Mouse (Mus musculus) brown adipose tissue, adult 24 weeks (tissue): Measurements from ENCODE around the gene Thoc6. TPM values are rescaled to one million over a fixed set of nuclear protein-coding genes. Genes with fewer than 3 reads are reported as not detected.
A peak's percentile ranks its signal among the peaks of the same experiment; 100 is the strongest.

Experiments
- H3K27ac ChIP-seq: fragments of 200-500 bp; replicated peaks from 2 replicates; pipeline ENCODE4 v1.5.1; 2012; ENCODE audit warnings: low read depth, mild to moderate bottlenecking, low read length
- H3K4me1 ChIP-seq: fragments of 200-500 bp; 2 replicates; pipeline ENCODE4 v1.6.1; 2012; ENCODE audit warnings: low read length, mixed read lengths; ENCODE audit not compliant: control insufficient read depth, insufficient read depth, insufficient read length
- H3K4me3 ChIP-seq: fragments of 200-500 bp; 2 replicates; pipeline ENCODE4 v1.5.1; 2012; ENCODE audit warnings: low read depth, mild to moderate bottlenecking, low read length, moderate library complexity; ENCODE audit not compliant: insufficient read depth
- polyA plus RNA-seq: library from polyadenylated mRNA; stranded (reverse); fragments of >200 nt; gene quantifications from 2 replicates; pipeline ENCODE4 v1.2.4, GENCODE M21; 2012; ENCODE audit not compliant: missing spikeins, insufficient read depth, insufficient read length

Thoc6 gene
- polyA plus RNA-seq, 1 experiment = 16.3 TPM

DNA sequence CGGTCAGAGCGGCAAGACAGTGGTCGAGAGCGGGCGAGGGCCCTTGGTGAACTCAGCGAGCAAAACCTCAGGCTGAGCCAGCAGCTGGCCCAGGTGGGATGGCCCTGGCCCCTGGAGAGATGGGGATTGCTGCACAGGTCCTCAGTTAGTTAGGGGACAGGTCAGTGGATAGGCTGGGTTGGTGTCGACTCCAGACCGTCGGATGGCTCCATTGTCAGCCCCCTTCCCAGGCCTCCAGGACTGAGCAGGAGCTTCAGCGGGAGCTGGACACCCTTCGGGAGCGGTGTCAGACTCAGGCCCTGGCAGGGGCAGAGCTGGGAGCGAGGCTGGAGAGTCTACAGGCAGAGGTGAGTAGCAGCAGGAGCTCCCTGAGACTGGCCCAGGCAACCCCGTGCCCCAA is 8.2 kb downstream of the Thoc6 start:
- H3K27ac ChIP-seq = no peak overlapping the region

DNA sequence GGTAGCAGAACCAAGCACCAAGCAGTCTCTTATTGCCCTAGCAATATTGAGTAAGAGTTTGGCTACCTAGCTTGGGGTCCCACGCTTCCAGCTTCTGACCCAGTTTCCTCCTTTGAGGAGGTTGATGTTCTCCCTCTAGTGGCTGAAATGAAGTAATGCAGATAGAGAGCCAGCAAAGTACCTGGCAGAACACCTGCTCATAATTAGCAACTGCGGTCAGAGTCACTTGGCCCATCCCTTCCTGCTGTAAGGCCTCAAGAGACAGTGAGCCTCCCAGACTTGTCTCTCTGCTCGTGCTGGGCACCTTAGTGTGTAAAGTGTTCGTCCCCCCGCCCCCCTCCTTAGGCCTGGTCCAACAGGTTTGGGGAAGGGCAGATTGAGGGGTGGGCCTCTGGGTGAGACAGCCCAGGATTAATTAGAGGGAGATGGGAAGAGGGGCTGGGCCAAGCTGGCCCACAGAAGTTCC is 9.1 kb downstream of the Thoc6 start:
- Histone ChIP-seq H3K4me3 (no peak overlapping the region), H3K4me1 (no peaks in the 10 kb centered on the region), H3K27ac (no peak overlapping the region)

More for the DNA sequence above, 8.2 kb downstream of the Thoc6 start:
- Histone ChIP-seq H3K4me1 (no peaks in the 10 kb centered on the region), H3K4me3 (no peak overlapping the region)

DNA sequence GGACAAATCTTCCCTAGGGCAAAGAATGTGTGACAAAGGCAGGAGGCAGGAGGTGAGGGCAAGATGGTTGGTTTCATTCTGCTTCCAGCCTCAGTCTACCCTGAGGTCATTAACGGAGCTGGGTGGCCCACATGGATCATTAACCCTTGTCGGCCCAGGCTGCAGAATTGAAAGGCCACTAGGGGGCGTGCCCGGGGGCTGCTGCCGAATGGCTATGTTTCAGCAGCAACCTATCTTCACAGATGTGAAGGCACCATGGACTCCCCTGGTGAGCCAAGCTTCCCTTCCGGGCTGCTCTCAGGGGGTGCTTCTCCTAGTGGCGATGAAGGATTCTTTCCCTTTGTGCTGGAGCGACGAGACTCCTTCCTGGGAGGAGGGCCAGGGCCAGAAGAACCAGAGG is 12.2 kb downstream of the Thoc6 start:
- Histone ChIP-seq H3K4me3 (no peak overlapping the region), H3K4me1 (no peaks in the 10 kb centered on the region), H3K27ac (no peak overlapping the region)

DNA sequence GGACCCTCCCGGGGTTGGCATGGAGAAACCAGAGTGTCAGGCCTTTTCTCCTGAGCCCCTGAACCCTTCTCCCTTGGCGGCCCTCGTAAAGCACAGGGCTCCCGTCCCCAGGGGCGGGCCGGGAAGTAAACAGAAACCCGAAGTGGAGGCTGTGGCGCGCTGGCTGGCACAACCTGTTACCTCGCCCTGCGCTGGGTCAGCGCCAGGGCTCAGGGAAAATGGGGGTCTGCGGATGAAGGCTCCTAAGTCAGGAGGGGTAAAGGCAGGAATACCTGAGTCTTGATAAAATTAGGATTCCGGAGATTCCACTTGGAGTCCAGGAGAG is 12.8 kb downstream of the Thoc6 start:
- no peaks in the 10 kb centered on the region for H3K4me1 ChIP-seq
- H3K4me3 ChIP-seq = no peak overlapping the region
- H3K27ac ChIP-seq = no peak overlapping the region

DNA sequence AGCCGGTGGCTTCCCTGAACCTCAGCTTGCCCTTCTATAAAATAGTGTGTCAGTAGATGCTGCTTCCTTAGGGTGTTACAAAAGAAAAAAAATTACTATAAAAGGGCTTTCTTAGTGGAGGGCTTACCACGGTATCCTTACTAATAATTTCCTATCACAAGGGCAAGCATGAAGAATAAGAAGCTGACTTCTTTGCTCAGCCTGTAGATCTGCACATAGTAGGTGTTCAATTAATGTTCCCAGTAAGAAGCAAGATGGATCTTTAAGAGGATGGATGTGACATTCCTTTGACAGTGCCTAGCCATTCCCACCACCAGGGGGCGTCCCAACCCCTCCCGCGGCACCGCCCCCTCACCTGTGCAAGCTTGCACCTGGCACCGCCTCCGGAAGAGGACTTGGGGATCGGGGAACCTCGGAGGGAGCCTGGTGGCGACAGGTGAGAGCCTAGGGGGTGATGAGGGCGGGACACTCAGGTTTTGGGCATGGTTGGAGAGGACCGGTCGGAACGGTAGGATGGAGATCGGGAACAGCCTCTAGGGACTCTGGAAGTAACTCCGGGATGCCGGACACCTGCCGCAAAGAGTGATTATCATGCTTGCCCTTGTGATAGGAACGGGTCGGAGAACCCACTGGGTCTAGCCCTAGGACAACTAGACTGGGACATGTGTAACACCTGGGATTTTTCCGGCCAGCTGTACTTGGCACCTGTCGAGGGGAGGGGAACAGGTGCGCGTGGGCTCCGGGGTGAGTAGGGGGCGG is 13.4 kb downstream of the Thoc6 start, which contains the start of gene Bicdl2:
Gene Bicdl2, plus strand, starts transcription at position 390 of the 759 bp plus-strand sequence.
- Histone ChIP-seq H3K4me1 (no peaks in the 10 kb centered on the region), H3K27ac (no peak within 1 kb of the TSS), H3K4me3 (no peak within 1 kb of the TSS)

DNA sequence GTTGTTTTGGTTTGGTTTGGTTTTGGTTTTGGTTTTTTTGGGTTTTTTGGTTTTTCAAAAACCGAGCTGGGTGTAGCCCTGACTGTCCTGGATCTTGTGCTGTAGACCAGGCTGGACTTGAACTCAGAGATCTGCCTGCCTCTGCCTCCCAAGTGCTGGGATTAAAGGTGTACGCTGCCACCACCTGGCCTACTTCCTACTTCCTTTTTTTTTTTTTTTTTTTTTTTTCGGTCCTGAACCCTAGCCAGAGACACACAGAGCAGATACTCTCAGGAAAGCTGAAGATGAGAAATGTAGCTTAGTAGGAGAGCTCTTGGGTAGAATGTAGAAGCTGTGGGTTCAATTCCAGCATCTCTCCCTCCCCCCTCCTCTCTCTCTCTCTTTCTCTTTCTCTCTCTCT is 15.2 kb downstream of the Thoc6 start:
- H3K4me3 ChIP-seq = no peak overlapping the region
- H3K27ac ChIP-seq = no peak overlapping the region
- no peaks in the 10 kb centered on the region for H3K4me1 ChIP-seq

DNA sequence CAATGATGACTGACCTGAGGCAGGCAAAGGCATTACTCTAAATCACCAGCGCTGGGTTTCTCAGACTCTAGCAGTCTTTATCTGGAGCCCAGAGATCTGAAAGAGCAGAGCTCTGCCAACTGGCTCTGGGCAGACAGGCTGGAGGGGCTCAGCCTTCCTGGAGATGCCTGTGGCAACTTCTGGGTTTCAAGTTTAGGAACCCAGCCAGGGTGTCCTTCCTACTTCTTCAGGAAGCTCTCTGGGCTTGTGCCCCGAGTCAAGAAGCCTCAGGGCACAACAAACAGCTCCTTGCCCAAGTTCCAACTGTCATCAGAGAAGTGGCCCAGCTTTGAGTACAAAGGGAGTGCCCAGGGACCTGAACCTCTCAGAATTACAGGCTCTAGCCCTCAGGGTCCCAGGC is 19.3 kb downstream of the Thoc6 start:
- Histone ChIP-seq H3K27ac (no peak overlapping the region), H3K4me1 (no peaks in the 10 kb centered on the region), H3K4me3 (no peak overlapping the region)

DNA sequence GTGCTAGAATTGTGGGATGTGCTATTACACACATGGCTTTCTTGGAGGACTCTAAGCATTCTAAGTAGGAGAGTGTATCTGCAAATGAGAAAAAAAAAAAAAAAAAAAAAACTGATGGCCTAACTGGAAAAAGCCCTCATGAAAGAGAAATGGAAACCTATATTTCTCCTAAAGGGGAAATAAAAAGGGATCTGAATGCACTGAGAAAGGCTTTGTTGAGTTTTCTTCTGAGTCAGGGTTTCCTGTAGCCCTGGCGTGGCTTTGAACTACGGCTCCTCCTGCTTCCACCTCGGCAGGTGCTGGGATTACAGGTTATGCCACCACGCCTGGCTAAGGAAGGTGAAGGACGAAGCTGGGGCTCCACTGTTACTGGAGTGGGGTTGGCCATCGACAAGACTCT is 19.7 kb downstream of the Thoc6 start:
- Histone ChIP-seq H3K27ac (no peak overlapping the region), H3K4me3 (no peak overlapping the region), H3K4me1 (no peaks in the 10 kb centered on the region)

DNA sequence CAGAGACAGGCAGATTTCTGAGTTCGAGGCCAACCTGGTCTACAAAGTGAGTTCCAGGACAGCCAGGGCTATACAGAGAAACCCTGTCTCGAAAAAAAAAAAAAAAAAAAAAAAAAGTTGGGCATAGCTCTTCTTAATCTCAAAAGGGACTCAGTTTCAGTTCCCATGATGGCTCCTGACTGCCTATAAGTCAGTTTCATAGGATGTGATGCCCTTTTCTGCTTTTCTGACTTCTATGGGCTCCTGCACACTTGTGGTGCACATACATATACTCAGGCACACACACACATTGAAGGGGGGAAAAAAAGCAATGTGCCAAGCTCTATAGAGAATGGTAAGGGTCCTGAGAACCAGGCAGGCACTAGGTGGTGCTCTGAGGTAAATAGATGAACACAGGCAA is 20.4 kb downstream of the Thoc6 start:
- H3K4me3 ChIP-seq = no peak overlapping the region
- no peaks in the 10 kb centered on the region for H3K4me1 ChIP-seq

DNA sequence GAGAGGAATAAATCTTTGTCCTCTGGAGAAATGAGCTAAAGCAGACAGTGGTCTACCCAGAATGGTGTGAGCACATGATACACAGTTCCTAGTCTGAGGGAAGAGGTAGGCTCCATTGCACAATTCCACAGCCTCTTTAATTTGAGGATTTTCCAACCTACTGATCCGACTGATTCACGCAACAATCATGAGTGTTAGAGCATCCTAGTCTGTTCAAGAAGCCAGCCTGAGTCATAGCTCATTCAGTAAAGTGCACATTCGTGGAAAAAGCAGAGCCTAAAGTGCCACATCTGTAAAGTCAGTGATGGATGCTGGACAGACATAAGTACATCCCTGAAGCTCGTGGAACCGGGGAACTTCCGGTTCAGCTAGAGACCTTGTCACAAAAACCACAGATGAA is 22.3 kb downstream of the Thoc6 start:
- H3K4me3 ChIP-seq = no peak overlapping the region
- H3K27ac ChIP-seq = no peak overlapping the region
- no peaks in the 10 kb centered on the region for H3K4me1 ChIP-seq

More for the DNA sequence above, 20.4 kb downstream of the Thoc6 start:
- H3K27ac ChIP-seq = no peak overlapping the region

DNA sequence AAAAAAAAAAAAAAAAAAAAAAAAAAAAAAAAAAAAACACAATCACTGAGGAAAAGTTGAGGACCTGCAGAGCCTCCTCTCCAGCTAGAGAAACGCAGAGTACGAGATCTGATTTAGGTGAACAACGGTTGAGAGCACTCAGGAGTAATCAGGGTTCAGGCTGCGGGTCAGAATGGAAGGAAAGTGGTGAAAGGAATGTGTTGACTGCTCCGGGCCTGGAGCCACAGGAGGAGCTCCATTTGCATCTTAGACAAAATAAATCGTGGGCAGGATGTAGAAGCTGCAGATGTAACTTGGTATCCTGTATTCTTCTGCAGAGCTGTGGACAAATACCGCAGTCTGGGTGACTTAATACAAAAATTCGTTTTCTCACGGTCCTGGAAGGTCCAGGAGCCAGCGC is 27.8 kb downstream of the Thoc6 start:
- Histone ChIP-seq H3K4me1 (no peaks in the 10 kb centered on the region), H3K4me3 (no peak overlapping the region), H3K27ac (no peak overlapping the region)

DNA sequence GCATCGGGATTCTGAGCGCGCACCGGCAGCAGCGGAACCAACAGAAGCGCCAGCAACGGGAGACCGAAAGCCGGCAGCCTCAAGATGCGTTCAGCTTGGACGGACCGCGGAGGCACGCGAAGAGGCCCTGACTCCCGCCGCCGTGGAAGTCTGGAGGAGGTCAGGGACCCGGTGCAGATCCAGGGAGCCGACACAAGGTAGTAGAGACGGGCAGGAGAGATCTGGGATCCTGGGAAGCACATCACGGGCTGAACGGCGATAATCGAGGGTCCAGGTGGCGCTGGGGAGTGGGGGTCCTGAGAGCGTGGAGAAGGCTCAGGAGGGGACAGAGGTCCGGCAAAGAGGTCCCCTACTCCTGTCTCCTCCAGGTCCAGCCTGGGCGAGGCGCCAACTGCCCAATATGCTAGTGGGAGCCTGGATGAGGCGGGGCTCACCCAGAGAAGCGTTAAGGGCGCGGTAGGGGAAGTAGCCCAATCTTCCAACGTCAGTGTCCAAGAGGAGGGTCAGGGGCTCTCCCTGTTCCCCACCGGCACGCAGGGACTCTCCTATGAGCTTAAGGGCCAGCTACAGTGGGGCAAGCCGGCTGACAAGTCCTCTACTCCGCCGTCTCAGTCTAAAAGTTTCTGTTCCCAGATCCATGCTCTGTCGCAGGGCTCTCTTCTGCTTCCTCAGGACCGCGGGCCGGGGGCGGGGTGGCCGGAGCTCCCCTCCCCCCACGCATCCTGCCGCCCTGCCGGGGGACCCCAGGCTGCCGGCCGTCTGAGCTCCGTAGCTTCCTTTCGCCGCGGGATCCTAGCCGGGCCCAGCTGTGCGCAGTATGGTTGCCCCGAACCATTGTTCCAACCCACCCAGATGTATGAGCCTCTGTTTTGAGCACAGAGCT is 28.8 kb downstream of the Thoc6 start, which contains the start of gene Mmp25:
Gene Mmp25, minus strand, starts transcription at position 665 of the 883 bp plus-strand sequence.
- Histone ChIP-seq H3K27ac (no peak within 1 kb of the TSS), H3K4me1 (no peaks in the 10 kb centered on the region), H3K4me3 (peak within 1 kb of the TSS; percentile 58)

DNA sequence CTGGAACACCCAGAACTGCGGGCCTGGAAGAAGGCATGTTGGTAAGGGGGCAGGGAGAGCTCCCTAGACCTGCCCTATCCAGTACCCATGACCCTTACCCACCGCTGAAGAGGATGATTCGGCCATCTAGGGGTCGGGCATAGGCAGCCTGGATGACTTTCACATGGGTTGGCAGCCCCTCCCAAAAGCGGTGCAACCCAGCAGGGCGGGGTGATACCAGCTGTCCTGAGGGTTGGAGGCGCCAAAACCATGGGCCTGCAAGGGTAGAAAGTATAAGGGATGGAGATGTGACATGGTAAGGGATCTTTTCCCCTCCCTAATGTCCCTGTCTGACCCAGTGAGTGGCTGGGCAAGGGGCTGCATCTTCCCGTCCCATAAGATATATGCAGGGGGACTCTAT is 42.4 kb downstream of the Thoc6 start:
- no peaks in the 10 kb centered on the region for H3K4me1 ChIP-seq
- H3K4me3 ChIP-seq = no peak overlapping the region
- H3K27ac ChIP-seq = no peak overlapping the region

DNA sequence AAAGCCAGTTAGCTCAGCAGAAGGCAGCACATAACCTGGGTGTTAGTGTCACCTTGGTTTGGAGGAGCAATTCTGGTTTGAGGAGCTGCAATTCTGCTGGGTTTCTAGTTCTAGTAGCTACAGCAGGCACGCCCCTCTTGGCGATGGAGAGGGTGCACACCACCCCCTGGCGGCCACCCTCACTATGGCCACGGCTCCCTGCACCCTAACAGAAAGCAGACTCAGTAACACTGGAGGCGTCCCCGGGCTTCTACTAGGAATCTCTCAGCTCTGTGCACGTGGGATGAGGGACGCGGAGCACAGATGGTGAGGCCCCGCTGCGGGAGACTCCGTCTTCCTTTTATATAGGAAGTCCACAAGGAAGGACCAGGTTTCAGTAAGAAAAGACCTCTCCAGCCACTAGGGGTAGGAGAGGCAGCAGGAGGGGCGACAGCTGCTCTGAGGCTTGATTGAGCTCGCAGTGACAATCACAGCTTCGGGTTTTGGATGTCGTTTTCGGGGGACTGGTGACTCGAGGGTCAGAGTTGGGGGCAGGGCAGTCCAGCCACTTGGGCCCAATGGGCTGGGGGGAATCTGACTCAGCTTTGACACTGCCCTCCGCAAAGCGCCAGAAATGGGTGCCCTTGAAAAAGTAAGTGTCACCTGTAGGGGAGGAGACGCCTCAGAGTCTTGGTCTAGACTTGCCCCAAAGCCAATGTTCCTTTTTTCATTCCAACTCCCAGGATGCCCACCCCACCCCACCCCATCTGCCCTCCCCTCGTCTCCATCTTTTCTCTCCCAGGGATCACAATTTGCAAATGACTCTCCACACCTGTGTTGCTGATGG is 43.3 kb downstream of the Thoc6 start:
- H3K27ac ChIP-seq = no peak overlapping the region
- H3K4me1 ChIP-seq = no peaks in the 10 kb centered on the region
- no peak overlapping the region for H3K4me3 ChIP-seq

DNA sequence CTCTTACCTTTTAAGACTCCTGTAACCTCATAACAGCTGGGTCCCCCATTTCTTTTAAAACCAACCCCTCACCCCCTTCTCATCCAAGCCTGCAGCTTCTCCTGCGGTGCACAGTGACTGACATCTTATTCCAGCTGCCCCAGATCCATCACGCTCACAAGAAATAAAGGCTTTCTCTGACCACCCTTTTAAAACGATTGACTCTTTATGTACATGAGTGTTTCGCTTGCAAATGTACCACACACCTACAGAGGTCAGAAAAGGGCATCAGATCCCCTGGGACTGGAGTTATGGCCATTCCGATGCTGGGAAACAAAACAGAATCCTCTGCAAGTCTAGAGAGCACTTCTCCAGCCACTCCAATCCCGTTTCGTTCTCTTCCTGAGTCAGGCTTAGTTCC is 45.9 kb downstream of the Thoc6 start:
- no peak overlapping the region for H3K27ac ChIP-seq
- H3K4me3 ChIP-seq = no peak overlapping the region
- no peaks in the 10 kb centered on the region for H3K4me1 ChIP-seq
